Mouse (Mus musculus) liver, embryonic 16.5 days (tissue): ENCODE measurements at regions not wholly inside any gene's neighbourhood (a gene's known extent, or its start where the extent isn't known, plus 50 kb on each side); places are given as distances from the start of the nearest gene placed in this dataset.

Experiments
- ATAC-seq: fragments of 200-750 bp; cut with Nextera tagmentation; 2 replicates; pipeline ENCODE4 v1.8.0; 2017; ENCODE audit warnings: low read depth, mild to moderate bottlenecking, moderate number of reproducible peaks, moderate library complexity
- H3K27ac ChIP-seq: fragments of 300-500 bp; sonication (generic); 2 replicates; pipeline ENCODE4 v1.5.1; 2014; ENCODE audit warnings: mild to moderate bottlenecking, low read length
- H3K27me3 ChIP-seq: fragments of 300-500 bp; sonication (generic); 2 replicates; pipeline ENCODE4 v1.6.1; 2014; ENCODE audit warnings: low read depth, low read length, mixed read lengths; ENCODE audit not compliant: control insufficient read depth, insufficient read depth
- H3K36me3 ChIP-seq: fragments of 300-500 bp; sonication (generic); 2 replicates; pipeline ENCODE4 v1.6.1; 2014; ENCODE audit warnings: mild to moderate bottlenecking; ENCODE audit not compliant: control insufficient read depth, insufficient read depth
- H3K4me1 ChIP-seq: fragments of 300-500 bp; sonication (generic); 2 replicates; pipeline ENCODE4 v1.6.1; 2014; ENCODE audit warnings: low read depth, low read length, mixed read lengths; ENCODE audit not compliant: control insufficient read depth
- H3K4me2 ChIP-seq: fragments of 300-500 bp; sonication (generic); 2 replicates; pipeline ENCODE4 v1.6.1; 2014; ENCODE audit warnings: low read depth, low read length, mixed read lengths
- H3K4me3 ChIP-seq: fragments of 300-500 bp; sonication (generic); 2 replicates; pipeline ENCODE4 v1.5.1; 2014; ENCODE audit warnings: low read depth, mild to moderate bottlenecking, low read length
- H3K9ac ChIP-seq: fragments of 300-500 bp; sonication (generic); 2 replicates; pipeline ENCODE4 v1.6.1; 2014; ENCODE audit warnings: low read depth, low read length
- H3K9me3 ChIP-seq: fragments of 300-500 bp; sonication (generic); replicated peaks from 2 replicates; pipeline ENCODE4 v1.6.1; 2016; ENCODE audit warnings: low read length; ENCODE audit not compliant: control insufficient read depth
- WGBS: fragments of 180-500 bp; shearing (Covaris S2); extraction: QIAGEN DNeasy Blood & Tissue Kit; methylation state at CpG from one replicate; pipeline ENCODE4 v1.1.7; 2014; ENCODE audit not compliant: insufficient replicate concordance; 5-methylcytosine and 5-hydroxymethylcytosine counted together

DNA sequence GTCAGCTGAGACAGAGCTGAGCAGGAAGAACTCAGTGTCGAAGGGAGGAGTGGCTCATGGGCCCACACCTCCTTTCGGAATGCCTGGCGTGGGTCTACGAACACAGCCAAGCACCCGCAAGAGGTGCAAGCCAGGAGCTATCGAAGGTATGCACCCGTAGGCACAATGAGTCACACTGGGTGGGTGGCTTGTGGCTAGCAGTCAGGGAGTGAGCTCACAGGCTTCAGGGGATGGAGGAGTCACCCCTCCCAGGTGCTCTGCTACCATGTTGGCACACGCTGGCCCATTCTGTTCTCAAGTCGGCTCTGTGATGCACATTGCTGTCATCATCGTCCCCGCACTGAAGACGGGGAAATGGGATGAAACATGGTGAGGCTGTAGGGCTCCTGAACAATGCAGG lies 115.7 kb downstream of the Tle3 start:
- Histone ChIP-seq H3K4me1 (no peaks in the 10 kb centered on the region), H3K4me2 (no peak overlapping the region), H3K4me3 (no peak overlapping the region), H3K9ac (no peak overlapping the region), H3K27me3 (no peaks in the 10 kb centered on the region), H3K9me3 (no peaks in the 10 kb centered on the region), H3K36me3 (no peaks in the 10 kb centered on the region), H3K27ac (no peak overlapping the region)
- 68% methylated on average over 12 of the region's 12 CpGs for WGBS
- ATAC-seq: no peak

- Histone ChIP-seq H3K27ac (no peak overlapping the region), H3K9me3 (no peaks in the 10 kb centered on the region), H3K36me3 (no peaks in the 10 kb centered on the region), H3K4me1 (no peaks in the 10 kb centered on the region), H3K4me3 (no peak overlapping the region), H3K9ac (no peak overlapping the region), H3K4me2 (no peak overlapping the region), H3K27me3 (no peaks in the 10 kb centered on the region)
- ATAC-seq: no peak
- 64% methylated on average over 7 of the region's 7 CpGs for WGBS
Measured at GRCm38 (mm10) chr9:61487146-61487545, 115.0 kb downstream of the Tle3 start.

- no peak overlapping the region for H3K4me2 ChIP-seq
- H3K4me1 ChIP-seq: no peaks in the 10 kb centered on the region
- ATAC-seq: no peak
- 16% methylated on average over 3 of the region's 3 CpGs for WGBS
- no peak overlapping the region for H3K9ac ChIP-seq
- H3K27me3 ChIP-seq: no peaks in the 10 kb centered on the region
- H3K4me3 ChIP-seq: no peak overlapping the region
- H3K27ac ChIP-seq: no peak overlapping the region
- H3K9me3 ChIP-seq: no peaks in the 10 kb centered on the region
- H3K36me3 ChIP-seq: no peaks in the 10 kb centered on the region
Measured at GRCm38 (mm10) chr9:61484391-61484790, 112.2 kb downstream of the Tle3 start.

GRCm38 (mm10) chr9:61479626-61480025 lies 107.5 kb downstream of the Tle3 start:
- no peaks in the 10 kb centered on the region for H3K36me3 ChIP-seq
- WGBS: 37% methylated on average over 6 of the region's 6 CpGs
- H3K9me3 ChIP-seq: no peaks in the 10 kb centered on the region
- H3K4me3 ChIP-seq: no peak overlapping the region
- H3K4me2 ChIP-seq: no peak overlapping the region
- no peaks in the 10 kb centered on the region for H3K4me1 ChIP-seq
- no peaks in the 10 kb centered on the region for H3K27me3 ChIP-seq
- no peak for ATAC-seq
- no peak overlapping the region for H3K27ac ChIP-seq
- no peak overlapping the region for H3K9ac ChIP-seq

GRCm38 (mm10) chr9:61478862-61479261 lies 106.7 kb downstream of the Tle3 start:
- Histone ChIP-seq H3K9ac (no peak overlapping the region), H3K36me3 (no peaks in the 10 kb centered on the region), H3K4me3 (no peak overlapping the region), H3K27me3 (no peaks in the 10 kb centered on the region), H3K9me3 (no peaks in the 10 kb centered on the region), H3K4me2 (no peak overlapping the region), H3K4me1 (no peaks in the 10 kb centered on the region), H3K27ac (no peak overlapping the region)
- no peak for ATAC-seq
- WGBS: 33% methylated on average over 9 of the region's 9 CpGs

- WGBS: 55% methylated on average over 4 of the region's 4 CpGs
- Histone ChIP-seq H3K4me3 (no peak overlapping the region), H3K27ac (no peak overlapping the region), H3K4me2 (no peak overlapping the region), H3K4me1 (no peaks in the 10 kb centered on the region), H3K36me3 (no peaks in the 10 kb centered on the region), H3K27me3 (no peaks in the 10 kb centered on the region), H3K9ac (no peak overlapping the region), H3K9me3 (no peaks in the 10 kb centered on the region)
- ATAC-seq: no peak
Measured at GRCm38 (mm10) chr9:61476351-61476750, 104.2 kb downstream of the Tle3 start.

- H3K27me3 ChIP-seq: no peaks in the 10 kb centered on the region
- H3K4me1 ChIP-seq: no peaks in the 10 kb centered on the region
- H3K36me3 ChIP-seq: no peaks in the 10 kb centered on the region
- no peak overlapping the region for H3K4me3 ChIP-seq
- H3K9me3 ChIP-seq: no peaks in the 10 kb centered on the region
- WGBS: 48% methylated on average over 6 of the region's 6 CpGs
- no peak overlapping the region for H3K27ac ChIP-seq
- no peak overlapping the region for H3K9ac ChIP-seq
- H3K4me2 ChIP-seq: no peak overlapping the region
- no peak for ATAC-seq
Measured at GRCm38 (mm10) chr9:61470815-61471505, 98.8 kb downstream of the Tle3 start.

GRCm38 (mm10) chr9:61468897-61469509 lies 96.8 kb downstream of the Tle3 start:
- ATAC-seq: no peak
- H3K4me1 ChIP-seq: no peaks in the 10 kb centered on the region
- no peak overlapping the region for H3K9ac ChIP-seq
- H3K36me3 ChIP-seq: no peaks in the 10 kb centered on the region
- H3K27ac ChIP-seq: no peak overlapping the region
- WGBS: 57% methylated on average over 11 of the region's 11 CpGs
- no peak overlapping the region for H3K4me2 ChIP-seq
- H3K27me3 ChIP-seq: no peaks in the 10 kb centered on the region
- no peaks in the 10 kb centered on the region for H3K9me3 ChIP-seq
- H3K4me3 ChIP-seq: no peak overlapping the region

DNA sequence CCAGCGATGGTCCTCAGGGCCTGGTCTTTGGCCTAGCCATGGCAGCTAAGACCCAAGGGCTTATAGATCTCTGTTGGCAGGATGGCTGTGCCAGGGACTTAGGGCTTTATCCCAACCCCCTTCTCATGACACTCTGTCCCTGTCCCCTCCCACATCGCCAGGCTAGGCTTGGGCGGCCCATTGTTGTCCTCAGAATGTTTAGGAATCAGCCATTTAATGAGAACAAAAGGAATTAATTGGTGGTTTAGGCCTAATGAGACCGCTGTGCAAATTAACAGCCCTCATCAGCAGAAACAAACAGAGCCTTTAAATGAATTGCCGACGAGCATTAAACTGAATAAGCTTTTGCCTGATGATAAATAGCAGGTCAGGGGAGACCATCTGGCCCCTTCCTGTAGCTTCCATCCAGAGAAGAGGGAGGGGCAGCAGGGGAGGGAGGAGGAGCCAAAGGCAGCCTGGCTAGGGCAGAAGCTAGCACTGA lies 96.2 kb downstream of the Tle3 start:
- Histone ChIP-seq H3K9me3 (no peaks in the 10 kb centered on the region), H3K4me1 (no peaks in the 10 kb centered on the region), H3K4me2 (no peak overlapping the region), H3K36me3 (no peaks in the 10 kb centered on the region), H3K4me3 (no peak overlapping the region), H3K27ac (no peak overlapping the region), H3K9ac (no peak overlapping the region), H3K27me3 (no peaks in the 10 kb centered on the region)
- 37% methylated on average over 6 of the region's 6 CpGs for WGBS
- no peak for ATAC-seq
